Mouse (Mus musculus) bone marrow macrophage, adult 2 months (primary cell): ENCODE data around the gene Dip2c. TPM values are rescaled to one million over a fixed set of nuclear protein-coding genes. Genes with fewer than 3 reads are reported as not detected.

Experiments
- H3K27ac ChIP-seq: 2 replicates; pipeline ENCODE4 v1.5.1; 2012; ENCODE audit warnings: low read depth, low read length; ENCODE audit not compliant: insufficient read depth
- H3K4me1 ChIP-seq: 2 replicates; pipeline ENCODE4 v1.6.1; 2012; ENCODE audit warnings: low read length; ENCODE audit not compliant: control insufficient read depth, insufficient read depth
- H3K4me3 ChIP-seq: 2 replicates; pipeline ENCODE4 v1.5.1; 2012; ENCODE audit warnings: mild to moderate bottlenecking, low read length, moderate library complexity; ENCODE audit not compliant: insufficient read depth
- CTCF ChIP-seq: IDR thresholded peaks from 2 replicates; pipeline ENCODE4 v1.5.1; 2012; ENCODE audit warnings: low read depth, mild to moderate bottlenecking, low read length, moderate library complexity
- POLR2A ChIP-seq: IDR thresholded peaks from 2 replicates; pipeline ENCODE4 v1.6.1; 2012; ENCODE audit warnings: mild to moderate bottlenecking, low read depth, low read length, borderline replicate concordance
- polyA plus RNA-seq: library from polyadenylated mRNA; stranded (reverse); fragments of >200 nt; gene quantifications from 2 replicates; pipeline ENCODE4 v1.2.4, GENCODE M21; 2012; ENCODE audit not compliant: missing spikeins, insufficient read depth, insufficient read length

Dip2c gene
- 1.5 and 2.1 TPM in 2 replicates for polyA plus RNA-seq

- peak within 1 kb of the TSS; percentile 86 for H3K4me3 ChIP-seq
- peak within 1 kb of the TSS; percentile 67 for H3K27ac ChIP-seq
- H3K4me1 ChIP-seq, result peaks cover 11% of the 10 kb centered on the region
- TF ChIP-seq POLR2A (no peak), CTCF (no peak)
Observed at GRCm38 (mm10) chr13:9276322-9276855, at the start of gene Dip2c. Dip2c (plus strand) TSS chr13:9276528.

DNA sequence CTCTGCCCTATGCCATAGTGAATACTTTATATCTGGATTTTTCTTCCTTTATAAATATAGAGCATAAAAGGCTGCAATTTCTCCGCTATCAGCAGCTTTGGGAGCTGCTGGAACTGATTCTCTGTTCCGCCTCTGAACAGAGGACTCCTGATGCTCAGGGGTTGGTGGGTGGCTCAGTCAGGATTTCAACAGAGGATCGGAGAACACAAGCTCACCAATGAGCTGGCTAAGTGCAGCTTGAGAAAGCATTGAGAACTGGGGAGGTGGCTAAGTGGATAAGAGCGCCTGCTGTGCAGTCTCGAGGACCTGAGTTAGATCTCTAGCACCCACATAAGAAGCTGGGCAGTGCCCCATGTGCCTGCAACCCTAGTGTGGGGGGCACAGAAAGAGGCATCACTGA is 49.2 kb upstream of the Dip2c start:
- Histone ChIP-seq H3K4me1 (peaks cover 5% of the 10 kb centered on the region; the same call in 1 of the 2 replicates), H3K27ac (no peak overlapping the region), H3K4me3 (no peak overlapping the region)
- TF ChIP-seq CTCF (no peak), POLR2A (no peak)

GRCm38 (mm10) chr13:9237495-9237894 is 38.8 kb upstream of the Dip2c start:
- no peak for TF ChIP-seq POLR2A
- no peak for TF ChIP-seq CTCF
- Histone ChIP-seq H3K4me1 (peaks cover 10% of the 10 kb centered on the region), H3K27ac (no peak overlapping the region), H3K4me3 (no peak overlapping the region)

DNA sequence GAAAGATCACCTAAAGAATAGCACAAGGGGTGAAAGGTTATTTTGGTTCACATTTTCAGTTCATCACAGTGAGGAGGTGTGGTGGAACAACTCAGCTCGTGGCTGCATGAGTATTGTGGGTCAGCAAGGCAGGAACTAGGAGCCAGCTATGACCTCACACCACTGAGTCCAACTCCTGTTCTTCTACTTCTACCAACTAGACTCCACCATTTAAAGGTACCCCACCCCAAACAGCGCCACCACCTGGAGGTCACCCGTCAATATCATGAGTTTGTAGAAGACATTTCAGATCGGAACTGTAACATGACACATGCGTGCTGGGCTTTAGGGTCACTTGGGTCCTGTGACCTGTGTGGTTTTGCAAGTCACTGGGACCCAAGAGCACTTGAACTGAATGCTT is 37.2 kb upstream of the Dip2c start:
- peaks cover 10% of the 10 kb centered on the region for H3K4me1 ChIP-seq
- peak overlapping the region; percentile 69 for H3K27ac ChIP-seq
- no peak overlapping the region for H3K4me3 ChIP-seq
- no peak for TF ChIP-seq CTCF
- no peak for TF ChIP-seq POLR2A

DNA sequence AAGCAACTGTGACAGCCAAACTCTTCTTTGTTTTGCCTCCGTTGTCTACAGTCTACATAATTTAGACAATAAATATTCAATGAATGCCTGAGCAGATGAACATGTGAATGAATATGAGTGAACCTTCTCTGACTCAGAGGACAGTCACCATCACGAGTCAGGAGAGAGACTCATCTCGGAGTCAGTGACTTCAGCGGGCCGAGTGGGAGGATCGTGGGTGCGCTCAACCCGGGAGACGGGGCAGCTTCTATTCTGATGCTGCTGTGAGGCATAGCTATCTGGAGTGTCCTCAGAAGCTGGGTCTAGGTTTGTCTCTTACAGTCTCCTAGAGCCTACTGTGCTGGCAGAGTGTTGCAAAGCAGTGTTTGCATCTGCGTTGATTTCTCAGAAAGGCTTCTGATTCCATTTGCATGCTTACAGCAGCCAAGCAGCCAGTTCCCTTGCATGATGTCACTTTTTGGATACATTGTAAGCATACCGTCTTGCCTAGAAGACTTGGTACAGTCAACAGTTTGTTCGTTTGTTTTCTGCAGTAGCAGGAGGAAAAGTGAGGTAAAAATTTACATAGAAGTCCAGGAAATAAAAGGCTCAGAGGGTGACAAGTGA is 36.6 kb upstream of the Dip2c start:
- H3K4me3 ChIP-seq, result no peak overlapping the region
- H3K27ac ChIP-seq, result peak overlapping the region; percentile 69
- H3K4me1 ChIP-seq, result peaks cover 10% of the 10 kb centered on the region
- TF ChIP-seq CTCF, result no peak
- no peak for TF ChIP-seq POLR2A

DNA sequence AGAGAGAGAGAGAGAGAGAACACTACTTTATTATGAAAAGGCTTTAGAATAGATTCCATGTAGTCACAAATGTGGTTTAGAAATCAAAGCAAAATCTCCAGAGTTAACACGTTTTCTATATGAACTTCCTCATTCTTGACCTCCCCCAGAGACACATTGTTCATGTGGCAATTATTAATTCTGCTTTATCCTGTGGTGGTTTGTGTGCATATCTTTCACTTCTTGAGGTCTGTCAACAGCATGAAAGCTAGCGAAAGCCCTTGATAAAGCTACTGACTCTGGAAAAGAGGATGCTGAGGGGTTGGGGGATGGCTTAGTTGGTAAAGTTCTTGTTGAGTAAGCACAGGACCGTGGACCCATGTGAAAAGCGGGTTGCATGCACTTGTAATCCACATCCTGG is 14.6 kb upstream of the Dip2c start:
- TF ChIP-seq CTCF, result no peak
- no peak for TF ChIP-seq POLR2A
- peaks cover 9% of the 10 kb centered on the region for H3K4me1 ChIP-seq
- 0 out of 2 replicates have a peak overlapping the region, but pooled peaks have one; percentile 2 for H3K27ac ChIP-seq
- no peak overlapping the region for H3K4me3 ChIP-seq

GRCm38 (mm10) chr13:9265516-9265915 is 10.8 kb upstream of the Dip2c start:
- H3K27ac ChIP-seq, result no peak overlapping the region
- no peak overlapping the region for H3K4me3 ChIP-seq
- TF ChIP-seq CTCF (no peak), POLR2A (no peak)
- H3K4me1 ChIP-seq, result peaks cover 9% of the 10 kb centered on the region

GRCm38 (mm10) chr13:9276856-9277620 is 710 bp downstream of the Dip2c start:
- H3K4me1 ChIP-seq, result peaks cover 11% of the 10 kb centered on the region
- TF ChIP-seq CTCF (no peak), POLR2A (no peak)
- H3K4me3 ChIP-seq, result peak overlapping the region; percentile 86
- peak overlapping the region; percentile 67 for H3K27ac ChIP-seq

GRCm38 (mm10) chr13:9277621-9277960 is 1.3 kb downstream of the Dip2c start:
- Histone ChIP-seq H3K27ac (no peak overlapping the region), H3K4me3 (peak overlapping the region; percentile 86), H3K4me1 (peaks cover 11% of the 10 kb centered on the region)
- TF ChIP-seq CTCF (no peak), POLR2A (no peak)

DNA sequence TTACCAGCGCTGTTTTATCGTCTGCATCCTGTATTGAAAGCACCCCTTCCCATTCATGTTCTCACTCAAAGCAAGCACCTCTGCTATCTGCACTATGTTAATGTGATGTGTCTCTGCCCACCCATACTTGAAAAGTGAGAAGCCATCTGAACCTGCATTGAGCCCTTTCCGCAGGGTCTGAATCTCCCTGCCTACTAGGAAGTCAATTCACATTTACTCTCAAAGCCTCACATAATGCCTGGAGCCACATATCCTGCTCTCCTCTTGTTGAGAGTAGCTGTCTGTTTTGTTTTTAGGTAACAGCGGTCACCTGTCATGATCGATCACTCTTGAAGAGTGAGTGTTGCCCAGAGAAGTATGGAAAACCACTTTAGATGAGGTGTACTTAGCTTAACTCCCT is 2.3 kb downstream of the Dip2c start:
- TF ChIP-seq POLR2A (no peak), CTCF (no peak)
- Histone ChIP-seq H3K4me1 (peaks cover 11% of the 10 kb centered on the region), H3K4me3 (no peak overlapping the region), H3K27ac (no peak overlapping the region)
